Mouse (Mus musculus) lung, postnatal 0 days (tissue): ENCODE measurements around the gene Olfr1496. TPM values are rescaled to one million over a fixed set of nuclear protein-coding genes. Genes with fewer than 3 reads are reported as not detected.

Experiments used
- ATAC-seq: fragments of 200-750 bp; cut with Nextera tagmentation; 2 replicates; pipeline ENCODE4 v1.8.0; 2017; ENCODE audit warnings: moderate library complexity
- DNase-seq: peaks from one replicate; pipeline ENCODE4 v3.0.0-alpha.2; 2016; ENCODE audit warnings: low spot score
- H3K27ac ChIP-seq: fragments of 300-500 bp; sonication (generic); 2 replicates; pipeline ENCODE4 v1.5.1; 2014; ENCODE audit warnings: antibody characterized with exemption, mild to moderate bottlenecking, low read length, mixed read lengths
- H3K27me3 ChIP-seq: fragments of 300-500 bp; sonication (generic); replicated peaks from 2 replicates; pipeline ENCODE4 v1.6.1; 2014; ENCODE audit warnings: low read length, mixed read lengths; ENCODE audit not compliant: insufficient read depth
- H3K36me3 ChIP-seq: fragments of 300-500 bp; sonication (generic); 2 replicates; pipeline ENCODE4 v1.6.1; 2014; ENCODE audit warnings: low read length, mixed read lengths; ENCODE audit not compliant: insufficient read depth
- H3K4me1 ChIP-seq: fragments of 300-500 bp; sonication (generic); 2 replicates; pipeline ENCODE4 v1.6.1; 2014; ENCODE audit warnings: antibody characterized with exemption, low read depth, low read length, mixed read lengths; ENCODE audit not compliant: insufficient read depth
- H3K4me2 ChIP-seq: fragments of 300-500 bp; sonication (generic); replicated peaks from 2 replicates; pipeline ENCODE4 v1.6.1; 2014; ENCODE audit warnings: low read depth, mild to moderate bottlenecking, low read length, moderate library complexity, mixed read lengths
- H3K4me3 ChIP-seq: fragments of 300-500 bp; sonication (generic); 2 replicates; pipeline ENCODE4 v1.5.1; 2014; ENCODE audit warnings: low read depth, low read length
- H3K9ac ChIP-seq: fragments of 300-500 bp; sonication (generic); replicated peaks from 2 replicates; pipeline ENCODE4 v1.6.1; 2014; ENCODE audit warnings: low read depth, mild to moderate bottlenecking
- H3K9me3 ChIP-seq: fragments of 300-500 bp; sonication (generic); 2 replicates; pipeline ENCODE4 v1.6.1; 2016; ENCODE audit warnings: low read length, mixed read lengths
- CTCF ChIP-seq: IDR thresholded peaks from 2 replicates; pipeline ENCODE4 v1.5.1; 2016; ENCODE audit warnings: antibody characterized with exemption, mild to moderate bottlenecking
- EP300 ChIP-seq: IDR thresholded peaks from 2 replicates; pipeline ENCODE4 v1.6.1; 2016; ENCODE audit warnings: antibody characterized with exemption, mild to moderate bottlenecking, control low read depth
- WGBS: fragments of 180-500 bp; shearing (Covaris S2); extraction: QIAGEN DNeasy Blood & Tissue Kit; methylation state at CpG from one replicate; pipeline ENCODE4 v1.1.7; 2014; 5-methylcytosine and 5-hydroxymethylcytosine counted together
- polyA plus RNA-seq: library from polyadenylated mRNA; unstranded; fragments of >200 nt; fragmentation: Nextera tagmentation; extraction: Ambion mirVana; gene quantifications from 2 replicates; pipeline ENCODE4 v1.2.1, GENCODE M21; 2015

Gene Olfr1496
- polyA plus RNA-seq, 1 experiment from 2014 or later: not detected

DNA sequence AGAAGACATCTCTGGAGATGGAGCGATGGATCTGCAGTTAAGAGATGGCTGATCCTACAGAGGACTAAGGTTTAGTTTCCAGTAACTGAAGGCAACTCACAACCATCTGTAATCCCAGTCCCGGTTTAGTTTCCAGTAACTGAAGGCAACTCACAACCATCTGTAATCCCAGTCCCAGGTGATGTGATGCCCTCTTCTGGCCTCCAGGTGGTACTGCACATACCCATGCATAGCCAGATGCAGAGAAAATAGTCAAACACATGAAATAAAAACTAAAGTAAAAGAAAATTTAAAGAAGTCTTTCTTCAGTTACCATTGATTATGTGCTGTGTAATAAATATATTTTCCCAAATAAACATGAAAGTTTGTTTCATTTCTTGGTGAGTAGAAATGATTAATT is 35.1 kb downstream of the Olfr1496 start:
- no peak for ATAC-seq
- H3K4me1 ChIP-seq: no peaks in the 10 kb centered on the region
- no peaks in the 10 kb centered on the region for H3K27me3 ChIP-seq
- H3K4me3 ChIP-seq: no peak overlapping the region
- no peak overlapping the region for H3K4me2 ChIP-seq
- whole genome bisulfite sequencing: 59% methylated on average over 2 of the region's 2 CpGs
- no peak overlapping the region for H3K27ac ChIP-seq
- DNase-seq: no peak
- 0 out of 2 replicates have a peak, but pooled peaks have one; percentile 2 for TF ChIP-seq CTCF
- TF ChIP-seq EP300: no peak
- H3K9ac ChIP-seq: no peak overlapping the region
- H3K36me3 ChIP-seq: no peaks in the 10 kb centered on the region
- H3K9me3 ChIP-seq: no peaks in the 10 kb centered on the region

GRCm38 (mm10) chr19:13818827-13819226 is 41.1 kb downstream of the Olfr1496 start:
- TF ChIP-seq CTCF: peak; percentile 21
- TF ChIP-seq EP300: no peak
- peak; percentile 8 for DNase-seq
- Histone ChIP-seq H3K27me3 (no peaks in the 10 kb centered on the region), H3K9me3 (no peaks in the 10 kb centered on the region), H3K4me2 (no peak overlapping the region), H3K27ac (no peak overlapping the region), H3K4me1 (no peaks in the 10 kb centered on the region), H3K9ac (no peak overlapping the region), H3K4me3 (no peak overlapping the region), H3K36me3 (no peaks in the 10 kb centered on the region)
- ATAC-seq: no peak
- WGBS: 30% methylated on average over 5 of the region's 5 CpGs

DNA sequence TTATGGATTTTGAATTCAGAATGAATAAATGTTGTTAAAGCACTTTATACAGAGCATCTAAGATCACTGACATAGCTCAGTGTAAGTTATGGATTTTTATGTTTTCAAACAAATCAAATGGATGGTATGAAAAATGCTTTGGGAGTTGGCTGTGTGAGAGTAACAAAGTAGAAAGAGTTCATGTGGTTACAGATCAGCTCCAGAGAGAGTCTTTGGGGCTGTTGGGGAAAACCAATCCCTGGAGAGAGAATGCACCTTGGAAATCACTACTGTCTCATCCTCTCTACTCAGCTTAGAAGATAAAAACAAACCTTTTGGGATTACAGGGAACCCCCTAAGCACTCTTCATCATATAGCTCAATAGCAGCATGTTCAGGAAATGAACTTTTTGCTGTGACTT is 41.7 kb downstream of the Olfr1496 start, which contains the start of gene Olfr1499:
TSS of gene Olfr1499 (minus strand) at position 101 of the 400 bp plus-strand sequence.
- Histone ChIP-seq H3K9me3 (no peaks in the 10 kb centered on the region), H3K27me3 (no peaks in the 10 kb centered on the region), H3K4me2 (no peak within 1 kb of the TSS), H3K4me1 (no peaks in the 10 kb centered on the region), H3K27ac (no peak within 1 kb of the TSS), H3K36me3 (no peaks in the 10 kb centered on the region), H3K9ac (no peak within 1 kb of the TSS), H3K4me3 (no peak within 1 kb of the TSS)
- no peak for TF ChIP-seq EP300
- DNase-seq (no peak), ATAC-seq (no peak)

- Histone ChIP-seq H3K4me2 (no peak overlapping the region), H3K27ac (no peak overlapping the region), H3K4me1 (no peaks in the 10 kb centered on the region), H3K4me3 (no peak overlapping the region), H3K9ac (no peak overlapping the region), H3K36me3 (no peaks in the 10 kb centered on the region), H3K9me3 (no peaks in the 10 kb centered on the region), H3K27me3 (no peaks in the 10 kb centered on the region)
- DNase-seq: no peak
- 54% methylated on average over 5 of the region's 5 CpGs for WGBS
- no peak for ATAC-seq
- TF ChIP-seq CTCF: no peak
- TF ChIP-seq EP300: no peak
These were observed 43.2 kb downstream of the Olfr1496 start for GRCm38 (mm10) chr19:13820847-13821246.

GRCm38 (mm10) chr19:13828447-13828846 is 50.8 kb downstream of the Olfr1496 start:
- H3K36me3 ChIP-seq: no peaks in the 10 kb centered on the region
- no peak for ATAC-seq
- H3K27ac ChIP-seq: no peak overlapping the region
- H3K4me2 ChIP-seq: no peak overlapping the region
- H3K4me3 ChIP-seq: no peak overlapping the region
- no peaks in the 10 kb centered on the region for H3K27me3 ChIP-seq
- no peaks in the 10 kb centered on the region for H3K4me1 ChIP-seq
- no peak overlapping the region for H3K9ac ChIP-seq
- no peaks in the 10 kb centered on the region for H3K9me3 ChIP-seq
- TF ChIP-seq EP300 (no peak), CTCF (no peak)
- DNase-seq: no peak
- 72% methylated on average over 3 of the region's 3 CpGs for WGBS

- H3K27ac ChIP-seq: no peak within 1 kb of the TSS
- DNase-seq: no peak
- H3K9ac ChIP-seq: no peak within 1 kb of the TSS
- no peaks in the 10 kb centered on the region for H3K36me3 ChIP-seq
- no peaks in the 10 kb centered on the region for H3K27me3 ChIP-seq
- no peaks in the 10 kb centered on the region for H3K9me3 ChIP-seq
- TF ChIP-seq EP300: no peak
- TF ChIP-seq CTCF: no peak
- ATAC-seq: no peak
- H3K4me3 ChIP-seq: no peak within 1 kb of the TSS
- H3K4me2 ChIP-seq: no peak within 1 kb of the TSS
- no peaks in the 10 kb centered on the region for H3K4me1 ChIP-seq
These were observed 52.7 kb downstream of the Olfr1496 start, which contains the start of gene Olfr1500 for GRCm38 (mm10) chr19:13830388-13830787. Gene Olfr1500, minus strand, starts transcription at chr19:13830488.

Other genes starting within 250 kb of the Olfr1496 start
- gene Olfr1480, start 250.0 kb upstream of the Olfr1496 start, polyA plus RNA-seq: not detected in 2 replicates
- not detected in 2 replicates for gene Olfr1484, start 194.4 kb upstream of the Olfr1496 start, polyA plus RNA-seq
- gene Olfr1487, start 160.5 kb upstream of the Olfr1496 start, polyA plus RNA-seq: not detected in 2 replicates
- gene Olfr1489, start 146.3 kb upstream of the Olfr1496 start, polyA plus RNA-seq: not detected in 2 replicates
- not detected in 2 replicates for gene Olfr1490, start 126.8 kb upstream of the Olfr1496 start, polyA plus RNA-seq
- gene Olfr1491, start 80.6 kb upstream of the Olfr1496 start, polyA plus RNA-seq: not detected in 2 replicates
- not detected in 2 replicates for gene Olfr1493-ps1, start 54.6 kb upstream of the Olfr1496 start, polyA plus RNA-seq
- not detected in 2 replicates for gene Olfr1494, start 38.1 kb upstream of the Olfr1496 start, polyA plus RNA-seq
- not detected in 2 replicates for gene Olfr1495, start 13.3 kb upstream of the Olfr1496 start, polyA plus RNA-seq
- gene Olfr1497, start 20.3 kb downstream of the Olfr1496 start, polyA plus RNA-seq: not detected in 2 replicates
- gene Olfr1499, start 41.6 kb downstream of the Olfr1496 start, polyA plus RNA-seq: not detected in 2 replicates
- gene Olfr1500, start 52.6 kb downstream of the Olfr1496 start, polyA plus RNA-seq: not detected in 2 replicates
- gene Olfr1501, start 72.8 kb downstream of the Olfr1496 start, polyA plus RNA-seq: not detected in 2 replicates
- gene Olfr1502, start 83.9 kb downstream of the Olfr1496 start, polyA plus RNA-seq: not detected in 2 replicates
- not detected in 2 replicates for gene Olfr1504, start 120.0 kb downstream of the Olfr1496 start, polyA plus RNA-seq
- gene Olfr1505, start 135.7 kb downstream of the Olfr1496 start, polyA plus RNA-seq: not detected in 2 replicates